Mouse (Mus musculus): ENCODE data around the gene Sugp1.

- peak; percentile 90 for TF ChIP-seq CTCF (IDR thresholded peaks at IDR 0.05; ENCODE audit: borderline replicate concordance, insufficient read depth, low read depth, low read length)
- TF ChIP-seq POLR2A (IDR thresholded peaks at IDR 0.05; ENCODE audit: borderline replicate concordance, insufficient read depth, low read length), result no peak
These were observed 61.9 kb downstream of the Sugp1 start for GRCm38 (mm10) chr8:70104506-70104905.
